Mouse (Mus musculus) thymus, adult 2 months (tissue): ENCODE data around the gene Bcas3.

ENCODE experiments used
- CTCF ChIP-seq: fragments of 200-500 bp; IDR thresholded peaks from 2 replicates; pipeline ENCODE4 v1.5.1; 2012; ENCODE audit warnings: mild to moderate bottlenecking, control low read depth, low read length, moderate library complexity, borderline replicate concordance; ENCODE audit not compliant: control insufficient read depth, poor library complexity, insufficient read depth; ENCODE audit errors: extremely low read depth
- POLR2A ChIP-seq: fragments of 200-500 bp; IDR thresholded peaks from 2 replicates; pipeline ENCODE4 v1.6.1; 2012; ENCODE audit warnings: mild to moderate bottlenecking, low read length, control low read depth, moderate library complexity; ENCODE audit not compliant: control insufficient read depth, poor library complexity, insufficient read depth; ENCODE audit errors: extremely low read depth

DNA sequence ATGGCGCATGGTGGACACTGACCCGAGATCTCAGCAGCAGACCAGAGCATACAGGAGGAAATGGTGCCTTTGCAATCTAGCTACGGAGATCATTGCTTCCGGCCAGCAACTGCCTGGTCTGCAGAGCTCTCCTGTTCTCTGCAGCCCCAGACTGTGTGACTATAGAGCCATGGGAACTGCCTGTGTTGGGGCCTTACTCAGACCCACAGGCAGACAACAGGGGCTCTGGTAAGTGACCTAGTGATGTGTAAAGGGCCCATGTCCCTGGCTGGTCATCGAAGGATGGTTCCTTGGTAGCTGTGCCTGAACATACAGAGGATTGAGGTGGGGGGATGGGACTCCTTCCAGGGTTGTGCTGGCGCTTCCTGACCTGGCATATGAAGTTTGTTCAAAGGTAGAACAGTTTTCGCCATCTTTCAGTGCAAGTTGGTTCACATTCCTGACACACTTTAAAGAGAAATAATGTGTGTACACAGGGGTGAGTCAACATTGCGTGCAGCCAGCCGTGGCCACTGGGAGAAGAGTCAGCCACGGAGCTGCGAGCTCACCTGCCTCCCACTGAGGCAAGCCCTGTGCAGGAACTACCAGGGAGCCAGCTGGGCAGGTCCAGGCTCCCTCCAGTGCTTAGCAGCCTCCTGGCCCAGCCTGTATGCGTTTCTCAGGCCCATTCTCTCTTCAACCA is 439.7 kb downstream of the Bcas3 start:
- no peak for TF ChIP-seq CTCF
- no peak for TF ChIP-seq POLR2A
